Mouse (Mus musculus): ENCODE data around the gene Tbrg1. TPM values are rescaled to one million over a fixed set of nuclear protein-coding genes. Genes with fewer than 3 reads are reported as not detected.

Gene Tbrg1
- total and polyA plus RNA-seq, 2 experiments from 2014 or later: 80.5 to 86.2 TPM

- WGBS: 74% methylated on average over 4 of the region's 4 CpGs
- DNase-seq (ENCODE audit: low spot score) (no peak), ATAC-seq (ENCODE audit: insufficient read depth, low read depth) (no peak)
- H3K36me3 ChIP-seq (replicated peaks; ENCODE audit: control insufficient read depth, insufficient read depth, low read length): no peaks in the 10 kb centered on the region
- H3K27me3 ChIP-seq (ENCODE audit: control insufficient read depth, insufficient read depth, low read length): no peaks in the 10 kb centered on the region
- no peak overlapping the region for H3K9ac ChIP-seq (replicated peaks; ENCODE audit: low read depth, low read length)
- no peak overlapping the region for H3K4me3 ChIP-seq (ENCODE audit: low read depth, low read length)
- H3K4me2 ChIP-seq (ENCODE audit: low read depth, low read length): no peak overlapping the region
- no peak overlapping the region for H3K27ac ChIP-seq (ENCODE audit: low read depth)
- no peak for TF ChIP-seq EP300 (IDR thresholded peaks at IDR 0.05; ENCODE audit: low read depth)
- TF ChIP-seq CTCF (IDR thresholded peaks at IDR 0.05; ENCODE audit: low read depth): no peak
- no peaks in the 10 kb centered on the region for H3K9me3 ChIP-seq (replicated peaks; ENCODE audit: control insufficient read depth, low read length)
- no peaks in the 10 kb centered on the region for H3K4me1 ChIP-seq (ENCODE audit: control insufficient read depth, insufficient read depth)
These were observed 18.2 kb upstream of the Tbrg1 start for GRCm38 (mm10) chr9:37675287-37675686.

GRCm38 (mm10) chr9:37670261-37670660 lies 13.1 kb upstream of the Tbrg1 start:
- no peak overlapping the region for H3K4me3 ChIP-seq (ENCODE audit: low read depth, low read length)
- no peaks in the 10 kb centered on the region for H3K4me1 ChIP-seq (ENCODE audit: control insufficient read depth, insufficient read depth)
- no peaks in the 10 kb centered on the region for H3K36me3 ChIP-seq (replicated peaks; ENCODE audit: control insufficient read depth, insufficient read depth, low read length)
- H3K9me3 ChIP-seq (replicated peaks; ENCODE audit: control insufficient read depth, low read length): no peaks in the 10 kb centered on the region
- WGBS: 75% methylated on average over 3 of the region's 3 CpGs
- DNase-seq (ENCODE audit: low spot score): no peak
- no peak overlapping the region for H3K27ac ChIP-seq (ENCODE audit: low read depth)
- no peak overlapping the region for H3K4me2 ChIP-seq (ENCODE audit: low read depth, low read length)
- TF ChIP-seq EP300 (IDR thresholded peaks at IDR 0.05; ENCODE audit: low read depth) (no peak), CTCF (IDR thresholded peaks at IDR 0.05; ENCODE audit: low read depth) (no peak)
- ATAC-seq (ENCODE audit: insufficient read depth, low read depth): no peak
- H3K9ac ChIP-seq (replicated peaks; ENCODE audit: low read depth, low read length): no peak overlapping the region
- H3K27me3 ChIP-seq (ENCODE audit: control insufficient read depth, insufficient read depth, low read length): no peaks in the 10 kb centered on the region

GRCm38 (mm10) chr9:37669678-37670077 lies 12.6 kb upstream of the Tbrg1 start:
- TF ChIP-seq EP300 (IDR thresholded peaks at IDR 0.05; ENCODE audit: low read depth) (no peak), CTCF (IDR thresholded peaks at IDR 0.05; ENCODE audit: low read depth) (no peak)
- no peak for DNase-seq (ENCODE audit: low spot score)
- ATAC-seq (ENCODE audit: insufficient read depth, low read depth): no peak
- Histone ChIP-seq H3K4me3 (ENCODE audit: low read depth, low read length) (no peak overlapping the region), H3K27ac (ENCODE audit: low read depth) (no peak overlapping the region), H3K36me3 (replicated peaks; ENCODE audit: control insufficient read depth, insufficient read depth, low read length) (no peaks in the 10 kb centered on the region), H3K9ac (replicated peaks; ENCODE audit: low read depth, low read length) (no peak overlapping the region), H3K9me3 (replicated peaks; ENCODE audit: control insufficient read depth, low read length) (no peaks in the 10 kb centered on the region), H3K27me3 (ENCODE audit: control insufficient read depth, insufficient read depth, low read length) (no peaks in the 10 kb centered on the region), H3K4me1 (ENCODE audit: control insufficient read depth, insufficient read depth) (no peaks in the 10 kb centered on the region), H3K4me2 (ENCODE audit: low read depth, low read length) (no peak overlapping the region)
- 55% methylated on average over 4 of the region's 4 CpGs for WGBS

- 39% methylated on average over 6 of the region's 6 CpGs for WGBS
- no peaks in the 10 kb centered on the region for H3K9me3 ChIP-seq (replicated peaks; ENCODE audit: control insufficient read depth, low read length)
- TF ChIP-seq CTCF (IDR thresholded peaks at IDR 0.05; ENCODE audit: low read depth) (no peak), EP300 (IDR thresholded peaks at IDR 0.05; ENCODE audit: low read depth) (no peak)
- no peak within 1 kb of the TSS for H3K4me3 ChIP-seq (ENCODE audit: low read depth, low read length)
- H3K27ac ChIP-seq (ENCODE audit: low read depth): no peak within 1 kb of the TSS
- no peak within 1 kb of the TSS for H3K4me2 ChIP-seq (ENCODE audit: low read depth, low read length)
- no peaks in the 10 kb centered on the region for H3K4me1 ChIP-seq (ENCODE audit: control insufficient read depth, insufficient read depth)
- H3K9ac ChIP-seq (replicated peaks; ENCODE audit: low read depth, low read length): no peak within 1 kb of the TSS
- H3K27me3 ChIP-seq (ENCODE audit: control insufficient read depth, insufficient read depth, low read length): no peaks in the 10 kb centered on the region
- no peaks in the 10 kb centered on the region for H3K36me3 ChIP-seq (replicated peaks; ENCODE audit: control insufficient read depth, insufficient read depth, low read length)
- ATAC-seq (ENCODE audit: insufficient read depth, low read depth) (no peak), DNase-seq (ENCODE audit: low spot score) (no peak)
These were observed 12.0 kb upstream of the Tbrg1 start, which contains the start of gene Panx3 for GRCm38 (mm10) chr9:37669115-37669514. Gene Panx3 (minus strand): TSS chr9:37669235.

- 57% methylated on average over 7 of the region's 7 CpGs for WGBS
- Histone ChIP-seq H3K4me3 (ENCODE audit: low read depth, low read length) (no peak overlapping the region), H3K36me3 (replicated peaks; ENCODE audit: control insufficient read depth, insufficient read depth, low read length) (no peaks in the 10 kb centered on the region), H3K27me3 (ENCODE audit: control insufficient read depth, insufficient read depth, low read length) (no peaks in the 10 kb centered on the region), H3K27ac (ENCODE audit: low read depth) (no peak overlapping the region), H3K4me1 (ENCODE audit: control insufficient read depth, insufficient read depth) (no peaks in the 10 kb centered on the region), H3K9ac (replicated peaks; ENCODE audit: low read depth, low read length) (no peak overlapping the region), H3K4me2 (ENCODE audit: low read depth, low read length) (no peak overlapping the region), H3K9me3 (replicated peaks; ENCODE audit: control insufficient read depth, low read length) (no peaks in the 10 kb centered on the region)
- DNase-seq (ENCODE audit: low spot score) (no peak), ATAC-seq (ENCODE audit: insufficient read depth, low read depth) (no peak)
- TF ChIP-seq CTCF (IDR thresholded peaks at IDR 0.05; ENCODE audit: low read depth) (no peak), EP300 (IDR thresholded peaks at IDR 0.05; ENCODE audit: low read depth) (no peak)
These were observed 8.9 kb upstream of the Tbrg1 start for GRCm38 (mm10) chr9:37666045-37666444.

GRCm38 (mm10) chr9:37664604-37665003 lies 7.5 kb upstream of the Tbrg1 start:
- Histone ChIP-seq H3K4me2 (ENCODE audit: low read depth, low read length) (no peak overlapping the region), H3K36me3 (replicated peaks; ENCODE audit: control insufficient read depth, insufficient read depth, low read length) (no peaks in the 10 kb centered on the region), H3K27me3 (ENCODE audit: control insufficient read depth, insufficient read depth, low read length) (no peaks in the 10 kb centered on the region), H3K9ac (replicated peaks; ENCODE audit: low read depth, low read length) (no peak overlapping the region), H3K9me3 (replicated peaks; ENCODE audit: control insufficient read depth, low read length) (no peaks in the 10 kb centered on the region), H3K4me1 (ENCODE audit: control insufficient read depth, insufficient read depth) (no peaks in the 10 kb centered on the region), H3K4me3 (ENCODE audit: low read depth, low read length) (no peak overlapping the region), H3K27ac (ENCODE audit: low read depth) (no peak overlapping the region)
- TF ChIP-seq CTCF (IDR thresholded peaks at IDR 0.05; ENCODE audit: low read depth): no peak
- TF ChIP-seq EP300 (IDR thresholded peaks at IDR 0.05; ENCODE audit: low read depth): no peak
- DNase-seq (ENCODE audit: low spot score) (no peak), ATAC-seq (ENCODE audit: insufficient read depth, low read depth) (no peak)
- 28% methylated on average over 2 of the region's 2 CpGs for WGBS

All from heart, postnatal 0 days (tissue).